8 mouse cellular contexts compared by ENCODE assay signal in the genomic region with DNA sequence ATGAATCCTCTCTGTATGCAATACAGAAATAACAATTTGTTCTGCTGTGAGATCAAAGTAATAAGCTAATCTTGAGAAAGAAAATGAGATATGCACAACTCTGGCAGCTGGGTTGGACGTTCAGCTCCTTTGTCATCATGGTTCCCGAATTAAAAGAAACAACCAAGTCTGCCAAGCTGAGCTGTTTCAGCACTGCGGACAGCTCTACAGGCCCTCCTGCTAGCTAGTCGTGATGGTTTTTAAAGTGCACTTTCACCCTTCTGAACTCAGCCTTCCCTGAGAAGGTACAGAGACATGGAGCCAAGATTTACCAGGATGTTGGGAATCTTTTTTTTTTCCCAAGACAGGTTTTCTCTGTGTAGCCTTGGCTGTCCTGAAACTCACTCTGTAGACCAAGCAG. TPM values are rescaled to one million over a fixed set of nuclear protein-coding genes. Genes with fewer than 3 reads are reported as not detected.
DNase-seq lines count a peak whose midpoint lies in the region; ATAC-seq and TF ChIP-seq lines count a peak whose summit lies in the region.

No protein-coding gene starts in this region.

- 16% methylated on average over 4 of the region's 4 CpGs for WGBS in hindbrain, postnatal 0 days
- 13% methylated on average over 4 of the region's 4 CpGs for whole genome bisulfite sequencing in hindbrain, embryonic 12.5 days

- H3K27ac ChIP-seq in hindbrain, postnatal 0 days: no peak overlapping the region
- H3K27ac ChIP-seq in hindbrain, embryonic 12.5 days: no peak overlapping the region
- H3K27ac ChIP-seq in left cerebral cortex, adult 2 months: no peak overlapping the region

- intact Hi-C loops in left cerebral cortex, adult 2 months (cut with DNase I): no loop called here

- H3K4me3 ChIP-seq in hindbrain, postnatal 0 days (ENCODE audit: low read length): no peak overlapping the region
- H3K4me3 ChIP-seq in hindbrain, embryonic 12.5 days: no peak overlapping the region
- no peak overlapping the region for H3K4me3 ChIP-seq in left cerebral cortex, adult 2 months

- ATAC-seq in hindbrain, postnatal 0 days: no peak
- no peak for ATAC-seq in hindbrain, embryonic 12.5 days (ENCODE audit: low FRiP score)

- no peak overlapping the region for H3K9ac ChIP-seq in hindbrain, postnatal 0 days (replicated peaks; ENCODE audit: low read length)
- H3K9ac ChIP-seq in hindbrain, embryonic 12.5 days: no peak overlapping the region

- H3K9me3 ChIP-seq in hindbrain, postnatal 0 days (ENCODE audit: low read length): no peaks in the 10 kb centered on the region
- no peaks in the 10 kb centered on the region for H3K9me3 ChIP-seq in hindbrain, embryonic 12.5 days (replicated peaks)

- no peak for TF ChIP-seq CTCF in hindbrain, postnatal 0 days (IDR thresholded peaks at IDR 0.05; ENCODE audit: low read depth)
- no peak for TF ChIP-seq CTCF in left cerebral cortex, adult 2 months (IDR thresholded peaks at IDR 0.05)

- no peaks in the 10 kb centered on the region for H3K36me3 ChIP-seq in hindbrain, postnatal 0 days (ENCODE audit: insufficient read depth, low read length)
- no peaks in the 10 kb centered on the region for H3K36me3 ChIP-seq in hindbrain, embryonic 12.5 days

- H3K4me2 ChIP-seq in hindbrain, postnatal 0 days (ENCODE audit: low read depth, low read length): no peak overlapping the region
- no peak overlapping the region for H3K4me2 ChIP-seq in hindbrain, embryonic 12.5 days (replicated peaks)

- peak; percentile 29 for DNase-seq in hindbrain, postnatal 0 days (ENCODE audit: low spot score)
- DNase-seq in 416B (ENCODE audit: low read depth): peak; percentile 22
- peak; percentile 51 for DNase-seq in R1 (ENCODE audit: low read depth, low spot score)
- peak; percentile 27 for DNase-seq in induced T-regulatory cell, adult 2 months (ENCODE audit: low read depth)
- no peak for DNase-seq in left cerebral cortex, adult 2 months (ENCODE audit: extremely low spot score in 1 of 2, low spot score in 2 of 2)
- DNase-seq in frontal cortex, postnatal 36 days (ENCODE audit: low spot score in 2 of 2): no peak
- DNase-seq in left cerebral cortex, adult 8-10 months (ENCODE audit: low spot score in 2 of 2): no peak

- no peaks in the 10 kb centered on the region for H3K27me3 ChIP-seq in hindbrain, postnatal 0 days (ENCODE audit: insufficient read depth, low read length)
- no peaks in the 10 kb centered on the region for H3K27me3 ChIP-seq in hindbrain, embryonic 12.5 days

- no peaks in the 10 kb centered on the region for H3K4me1 ChIP-seq in hindbrain, postnatal 0 days (ENCODE audit: insufficient read depth, low read length)
- no peaks in the 10 kb centered on the region for H3K4me1 ChIP-seq in hindbrain, embryonic 12.5 days

RNA-seq across cellular contexts. Expression of a gene that starts 30.0 kb away (rescaled TPM):
- 46.1 and 47.3 TPM in 2 replicates for total RNA-seq in hindbrain, postnatal 0 days (2014; rRNA removed)
- 38.1 and 39.1 TPM in 2 replicates for polyA plus RNA-seq in hindbrain, postnatal 0 days (2015; fragmentation: Nextera tagmentation; extraction: Ambion mirVana)
- polyA plus RNA-seq in hindbrain, embryonic 12.5 days (2016; fragmentation: Nextera tagmentation; extraction: Ambion mirVana): 52.0 and 52.3 TPM in 2 replicates
- 10 to 100 TPM; 59.0 to 63.0 TPM for total RNA-seq in left cerebral cortex, adult 2 months (2021)
- total RNA-seq in left cerebral cortex, adult 8-10 months (2022): 10 to 100 TPM; 55.7 to 59.4 (median 57.9) TPM

Comparison
In these comparisons a context has a peak if more than half of its experiments do, and no peak if none do; other contexts are left out.
1. DNase-seq: peak in hindbrain, postnatal 0 days (single experiment), 416B (single experiment), R1 (single experiment) and induced T-regulatory cell, adult 2 months (single experiment); none in left cerebral cortex, adult 2 months (0 of 2), frontal cortex, postnatal 36 days (0 of 2) and left cerebral cortex, adult 8-10 months (0 of 2).